Mouse (Mus musculus) stomach, postnatal 0 days (tissue): ENCODE measurements at regions not wholly inside any gene's neighbourhood (a gene's known extent, or its start where the extent isn't known, plus 50 kb on each side); places are given as distances from the start of the nearest gene placed in this dataset.

Source experiments
- CTCF ChIP-seq: IDR thresholded peaks from 2 replicates; pipeline ENCODE4 v1.5.1; 2016; ENCODE audit warnings: antibody characterized with exemption, low read depth, mild to moderate bottlenecking, moderate library complexity
- EP300 ChIP-seq: optimal IDR thresholded peaks from 2 replicates; pipeline ENCODE3; 2016; ENCODE audit warnings: antibody characterized with exemption

GRCm38 (mm10) chr10:97409909-97410308, 69.5 kb upstream of the Dcn start:
- TF ChIP-seq CTCF (no peak), EP300 (no peak)
